Mouse (Mus musculus) lung, adult 18-20 months (tissue): ENCODE measurements around the gene Tet2.
A peak's percentile ranks its signal among the peaks of the same experiment; 100 is the strongest.
"Not testable (repeated sequence)": the region's sequence is repeated elsewhere in the genome, so short reads cannot be mapped to it uniquely, and the experiment has no call there.

Source experiments
- DNase-seq, 2 experiments: peaks; one replicate each; pipeline ENCODE4 v3.0.0; 2022; ENCODE audit warnings: mixed read lengths in 2 of 2

Gene Tet2

DNA sequence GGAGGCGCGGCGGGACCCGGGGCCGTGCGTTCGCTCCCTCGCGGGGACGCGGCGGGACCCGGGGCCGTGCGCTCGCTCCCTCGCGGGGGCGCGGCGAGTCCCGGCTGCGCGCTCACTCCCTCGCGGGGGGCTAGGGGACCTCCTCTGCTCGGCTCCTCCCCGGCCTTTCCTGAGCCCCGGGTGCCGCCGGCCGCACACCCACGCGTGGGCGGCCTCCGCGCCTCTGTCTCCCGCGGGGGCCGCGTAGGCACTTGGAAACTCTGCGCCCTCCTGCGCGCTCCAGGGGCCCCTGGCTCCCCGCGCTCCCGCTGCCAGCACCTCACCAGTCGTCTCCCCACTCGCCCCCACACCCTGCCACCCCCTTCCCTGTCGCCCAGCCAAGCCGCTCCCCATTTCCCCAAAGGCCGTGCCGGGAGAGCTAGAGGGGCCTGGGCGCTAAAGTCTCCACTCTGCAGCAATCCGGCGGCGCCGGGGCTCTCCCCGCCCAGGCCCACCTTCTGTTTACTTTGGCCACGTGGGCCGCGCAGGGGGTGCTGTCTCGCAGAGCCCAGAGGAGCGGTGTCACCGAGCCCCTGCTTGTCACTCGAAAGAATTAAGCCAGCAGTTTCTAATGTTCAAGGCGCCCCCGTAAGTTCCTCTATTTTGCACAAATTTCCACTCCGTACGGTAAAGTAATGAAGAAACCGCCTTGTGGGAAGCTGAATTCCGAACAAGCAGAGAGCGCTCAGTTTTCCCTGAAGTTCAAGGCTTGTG, at the start of gene Tet2:
TSS of gene Tet2 (minus strand) at position 589 of the 753 bp plus-strand sequence.
- peak; percentile 47 to 54 for DNase-seq

DNA sequence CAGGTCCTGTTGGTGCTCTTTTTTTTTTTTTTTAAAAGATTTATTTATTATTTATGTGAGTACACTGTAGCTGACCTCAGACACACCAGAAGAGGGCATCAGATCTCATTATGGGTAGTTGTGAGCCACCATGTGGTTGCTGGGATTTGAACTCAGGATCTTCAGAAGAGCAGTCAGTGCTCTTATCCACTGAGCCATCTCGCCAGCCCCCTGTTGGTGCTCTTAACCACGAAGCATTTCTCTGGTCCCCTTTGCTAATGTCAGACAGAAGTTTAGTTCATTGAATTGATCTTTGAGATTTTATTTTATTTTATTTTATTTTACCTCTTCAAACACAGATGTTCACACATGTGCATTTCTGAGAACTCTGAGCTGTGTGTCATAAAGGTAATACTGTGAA, 48.1 kb upstream of the Tet2 start:
- DNase-seq, result not testable (repeated sequence)

DNA sequence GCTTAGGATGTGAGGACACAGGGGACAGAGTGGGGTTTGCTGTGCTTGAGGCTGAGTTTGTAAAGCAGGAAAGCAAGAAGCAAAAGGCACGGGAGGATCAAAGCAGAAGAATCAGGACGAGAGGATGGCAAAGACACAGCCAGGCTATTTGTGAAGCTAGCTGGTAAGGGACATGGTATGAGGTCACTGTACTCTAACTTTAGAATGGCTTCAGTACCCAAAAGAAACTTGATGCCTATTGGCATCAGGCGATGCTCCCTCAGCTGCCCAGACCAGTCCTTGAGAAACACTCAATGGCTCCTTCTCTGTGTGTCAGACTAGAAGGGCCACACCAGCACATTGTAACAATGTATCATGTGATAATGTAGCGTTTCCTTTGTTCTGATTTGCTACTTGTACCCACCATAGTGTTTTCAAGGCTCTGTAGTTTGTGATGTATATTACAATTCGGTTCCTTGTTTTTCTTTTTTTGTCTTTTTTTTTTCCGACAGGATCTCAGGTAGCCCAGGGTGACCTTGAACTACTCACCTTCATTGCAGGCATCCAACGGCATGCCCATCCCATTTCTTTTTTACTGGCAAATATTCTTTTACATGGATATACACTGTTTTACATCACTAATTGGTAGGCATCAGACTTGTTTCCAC, 45.7 kb upstream of the Tet2 start:
- DNase-seq, result no peak

DNA sequence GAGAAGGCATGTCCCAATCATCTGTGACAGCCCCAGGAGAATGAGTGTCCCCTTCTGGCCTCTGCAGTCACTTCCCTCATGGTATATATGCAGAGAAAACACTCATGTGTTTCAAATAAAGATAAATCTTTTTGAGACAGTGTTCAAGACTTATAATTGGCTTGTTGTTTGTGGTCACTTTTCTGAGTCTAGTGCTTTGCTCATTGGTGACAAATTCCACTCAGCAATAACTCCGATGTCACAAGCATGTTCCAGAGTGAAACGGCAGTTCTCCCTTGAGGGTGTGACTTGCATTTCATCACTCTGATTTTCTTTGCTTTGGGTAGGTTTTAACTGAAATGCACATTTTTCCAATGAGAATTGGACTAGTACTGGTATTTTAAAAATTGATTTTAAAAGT, 40.1 kb upstream of the Tet2 start:
- DNase-seq, result no peak

DNA sequence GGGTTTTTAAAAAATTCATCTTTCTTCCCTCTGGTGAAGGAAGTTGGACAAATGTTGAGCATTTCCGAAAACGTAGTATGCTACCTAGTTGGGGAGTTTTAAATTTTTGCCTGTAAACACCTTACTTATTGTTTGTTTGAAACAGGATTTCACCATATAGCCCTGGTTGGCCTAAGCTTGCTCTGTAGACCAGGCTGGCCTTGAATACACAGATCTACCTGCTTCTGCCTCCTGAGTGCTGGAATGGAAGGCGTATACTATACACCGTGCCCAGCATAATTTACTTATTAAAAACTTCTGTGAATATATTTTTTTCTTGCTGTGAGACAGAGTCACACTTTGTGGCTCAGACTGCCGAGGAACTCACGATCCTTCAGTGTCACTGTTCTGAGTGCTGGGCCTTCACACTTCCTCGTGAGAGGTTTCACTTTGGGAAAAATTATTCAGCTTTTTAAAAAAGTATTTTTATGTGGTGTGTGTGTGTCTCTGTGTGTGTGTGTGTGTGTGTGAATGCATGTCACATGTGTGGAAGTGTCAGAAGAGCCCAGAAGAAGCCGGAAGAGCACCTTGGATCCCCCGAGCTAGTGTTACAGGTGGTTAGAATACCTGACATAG, 38.6 kb upstream of the Tet2 start:
- no peak for DNase-seq

DNA sequence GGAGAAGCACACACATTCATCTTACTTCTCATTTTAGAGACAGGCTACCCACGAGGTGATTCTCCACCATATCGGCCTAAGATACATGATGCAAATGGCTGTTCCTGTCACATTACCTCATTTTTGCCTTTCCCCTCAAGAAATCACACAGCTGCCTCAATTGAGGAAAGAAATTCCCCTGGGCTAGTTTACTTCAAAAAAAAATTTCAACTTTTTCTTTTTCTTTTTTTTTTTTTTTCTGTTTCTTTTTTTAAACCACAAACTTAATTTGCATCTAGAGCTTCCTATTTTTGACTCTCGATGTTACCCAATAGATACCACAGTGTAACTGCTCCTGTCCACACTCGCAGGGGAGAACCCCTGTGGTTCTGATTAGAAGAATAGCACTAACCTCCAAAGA, 38.0 kb upstream of the Tet2 start:
- peak in 1 of 2 experiments; percentile 12 for DNase-seq

DNA sequence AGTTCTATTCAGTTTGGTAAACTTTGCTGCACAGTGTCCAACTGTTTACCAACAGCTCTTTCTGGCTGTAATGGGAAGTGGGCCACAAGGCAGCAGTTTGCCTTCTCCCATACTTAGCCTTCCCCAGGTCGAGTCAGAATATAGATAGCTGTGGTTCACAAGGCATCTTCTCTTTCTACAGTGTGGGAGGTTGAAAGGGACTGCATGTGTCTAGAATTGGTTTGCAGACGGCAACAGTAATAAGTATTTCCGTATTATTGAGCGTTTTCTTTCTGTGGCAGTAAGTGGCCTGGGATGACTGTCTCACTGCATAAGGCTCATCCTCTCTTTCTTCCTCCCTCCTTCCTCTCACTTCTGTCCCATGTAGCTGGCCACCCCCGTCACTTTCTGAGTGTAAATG, 37.2 kb upstream of the Tet2 start:
- no peak for DNase-seq

DNA sequence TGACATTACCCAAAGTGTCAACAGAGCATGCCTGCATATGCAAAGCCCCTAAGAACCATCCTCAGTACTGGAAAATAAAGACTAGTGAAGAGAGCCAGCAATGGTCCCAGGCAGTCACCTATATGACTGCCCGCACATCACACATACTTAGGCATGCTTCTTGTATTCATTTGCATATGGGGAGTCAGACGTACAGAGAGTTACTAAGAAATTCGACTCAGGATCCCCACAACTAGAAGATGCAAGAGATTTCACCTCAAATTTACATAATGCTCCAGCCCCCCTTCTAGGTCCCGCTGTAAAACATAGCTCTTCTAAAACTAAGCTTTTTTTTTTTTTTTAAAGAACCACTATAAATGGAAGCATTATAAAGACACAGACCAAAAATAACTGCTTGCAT, 36.6 kb upstream of the Tet2 start:
- DNase-seq, result no peak

DNA sequence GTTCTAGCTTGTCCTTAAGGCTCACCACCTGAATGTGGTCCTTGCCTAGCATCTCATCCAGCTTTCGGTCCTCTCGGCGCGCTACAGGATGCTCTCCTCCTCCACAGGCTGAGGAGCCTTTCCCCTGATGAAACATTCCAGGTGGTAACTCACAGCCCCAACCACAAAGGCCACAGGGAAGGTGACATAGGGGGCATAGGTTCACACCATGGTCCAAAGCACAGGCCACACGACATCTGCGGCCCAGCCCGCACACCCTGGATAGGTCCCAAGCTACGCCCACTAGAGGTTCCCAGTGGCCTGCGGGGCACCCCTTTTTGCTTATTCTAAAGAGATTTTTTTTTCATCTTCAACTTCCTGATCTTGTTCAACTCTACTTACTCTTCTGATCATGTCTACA, 34.7 kb upstream of the Tet2 start:
- no peak for DNase-seq

DNA sequence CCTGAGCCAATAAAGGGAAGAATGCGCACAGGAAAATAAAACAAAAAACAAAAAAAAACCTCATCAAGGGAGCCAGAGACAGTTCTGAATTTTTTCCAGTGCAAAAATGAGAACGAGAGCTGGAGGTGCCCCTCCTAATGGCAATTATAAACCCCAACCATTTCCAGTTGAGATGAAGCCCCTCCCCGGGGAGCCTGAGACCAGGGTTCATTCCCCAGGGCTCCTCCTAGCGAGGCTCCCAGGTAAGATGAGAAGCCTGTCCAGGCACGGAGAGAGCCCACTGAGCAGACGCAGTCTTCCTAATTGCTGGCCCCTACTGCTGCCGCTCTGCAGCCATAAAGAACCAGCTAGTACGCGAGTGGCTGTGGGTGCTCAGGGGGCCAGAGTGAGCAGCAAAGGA, 34.2 kb upstream of the Tet2 start:
- no peak for DNase-seq

DNA sequence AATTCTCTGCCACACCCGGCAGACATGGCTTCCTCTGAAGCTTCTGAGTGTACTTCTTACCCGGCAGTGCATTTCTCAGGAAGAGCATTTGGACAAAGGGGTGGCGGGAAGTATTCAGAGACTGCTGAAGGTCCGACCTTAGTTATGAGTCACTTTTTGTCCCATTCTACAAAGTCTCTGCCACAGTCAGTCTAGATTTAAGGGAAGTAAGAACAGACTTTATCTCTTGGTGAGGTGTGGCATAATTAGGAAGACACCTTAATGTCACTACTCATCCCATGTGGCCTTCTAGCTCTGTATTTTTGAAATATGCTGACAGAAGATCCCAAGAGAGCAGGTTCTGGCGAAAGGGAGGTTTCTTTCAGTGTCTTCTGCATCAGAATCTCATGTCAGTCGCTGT, 30.0 kb upstream of the Tet2 start:
- DNase-seq, result no peak

DNA sequence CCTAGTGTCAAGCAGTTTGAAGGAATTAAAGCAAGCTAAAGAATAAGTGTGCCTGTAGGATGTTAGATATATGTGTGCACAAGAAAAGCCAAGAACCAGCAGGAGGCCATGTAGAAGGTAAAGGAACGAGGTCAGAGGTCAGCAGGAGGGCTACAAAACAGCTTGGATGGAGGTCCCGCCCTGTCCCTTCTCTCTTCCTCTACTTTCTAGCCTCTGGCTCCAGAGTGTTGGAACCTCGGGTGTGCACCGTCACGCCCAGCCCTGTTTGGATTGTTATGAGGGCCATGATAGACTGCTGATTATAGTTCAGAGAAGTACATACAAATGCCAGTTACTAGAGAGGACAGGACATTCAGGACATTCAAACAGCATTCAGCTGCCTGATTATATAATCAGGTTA, 27.0 kb upstream of the Tet2 start:
- no peak for DNase-seq

DNA sequence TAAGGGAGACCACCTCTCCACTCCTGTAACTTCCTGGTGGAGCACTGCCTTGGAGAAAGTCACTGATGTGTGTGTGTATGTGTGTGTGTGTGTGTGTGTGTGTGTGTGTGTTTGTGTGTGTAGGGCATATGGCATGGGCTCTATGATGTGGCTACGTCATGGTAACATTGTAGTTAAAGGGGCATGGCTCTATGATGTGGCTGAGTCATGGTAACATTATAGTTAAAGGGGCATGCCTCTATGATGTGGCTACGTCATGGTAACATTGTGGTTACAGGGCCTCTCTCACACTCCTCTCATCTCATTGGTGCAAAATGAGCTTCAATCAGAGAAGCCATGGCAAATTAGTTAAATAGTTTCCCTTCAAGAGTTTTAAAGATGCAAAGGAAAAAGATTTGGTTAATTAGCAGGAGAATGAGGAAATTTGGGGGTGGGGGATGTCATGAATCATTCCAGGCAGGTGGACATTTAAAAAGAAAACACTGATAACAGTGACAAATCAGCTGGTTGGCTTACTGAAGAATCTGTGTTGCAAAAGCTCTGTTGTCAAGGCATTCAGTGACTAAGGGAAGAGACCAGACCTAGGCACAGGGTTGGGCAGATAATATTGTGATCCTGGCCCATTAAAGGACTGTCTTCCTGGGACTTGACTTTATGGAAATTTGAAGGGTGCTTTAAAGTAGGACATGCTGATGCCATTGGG, 18.7 kb upstream of the Tet2 start:
- DNase-seq, result no peak

DNA sequence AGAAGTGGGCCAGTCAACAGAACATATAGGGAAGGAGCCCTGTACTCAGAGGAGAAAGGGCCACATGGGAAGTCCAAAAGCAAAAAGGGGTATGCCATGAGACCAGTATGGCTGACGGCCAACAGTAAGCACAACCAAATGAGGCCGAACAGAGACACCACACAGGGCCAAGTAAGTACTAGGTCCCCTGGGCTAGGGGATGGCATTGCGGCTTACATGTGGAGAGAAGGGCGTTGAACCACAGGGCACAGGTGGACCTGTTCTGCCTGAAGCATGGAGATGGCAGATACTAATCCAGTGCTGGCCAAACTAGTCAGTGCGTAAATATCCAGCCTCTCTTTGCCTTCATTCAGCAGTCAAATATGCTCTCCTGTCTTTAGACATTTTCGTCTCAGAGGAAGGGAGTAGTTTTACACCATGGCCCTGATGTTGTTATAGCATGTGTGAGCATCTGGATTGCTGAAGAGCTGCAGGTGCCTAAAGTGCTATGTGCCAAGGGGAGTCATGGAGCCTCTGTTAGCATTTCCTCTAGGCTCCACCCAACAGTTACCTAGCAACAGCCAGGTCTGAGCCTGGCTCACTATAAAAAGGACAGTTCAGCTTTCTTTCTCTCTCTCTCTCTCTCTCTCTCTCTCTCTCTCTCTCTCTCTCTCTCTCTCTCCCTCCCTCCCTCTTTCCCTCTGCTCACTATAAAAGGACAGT, 14.6 kb upstream of the Tet2 start:
- no peak for DNase-seq

DNA sequence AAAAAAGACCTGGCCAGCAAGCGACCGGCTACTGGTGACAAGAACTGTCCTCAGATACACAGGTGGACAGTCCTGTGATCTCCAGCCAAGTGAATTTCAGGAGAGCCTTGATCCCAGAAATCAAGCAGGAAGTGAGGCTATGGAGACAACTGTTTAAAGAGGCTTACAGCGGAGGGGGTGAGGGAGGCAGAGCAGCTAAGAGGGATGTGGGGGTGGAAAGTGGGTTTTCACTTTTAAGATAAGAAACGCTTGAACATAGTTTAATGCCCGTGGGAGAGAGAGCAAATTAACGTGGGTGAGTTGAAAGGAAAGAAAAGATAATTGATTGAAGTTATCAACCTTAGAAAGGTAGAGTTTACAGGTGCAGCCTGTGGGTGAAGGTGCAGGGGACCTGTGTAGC, 12.7 kb upstream of the Tet2 start:
- no peak for DNase-seq

DNA sequence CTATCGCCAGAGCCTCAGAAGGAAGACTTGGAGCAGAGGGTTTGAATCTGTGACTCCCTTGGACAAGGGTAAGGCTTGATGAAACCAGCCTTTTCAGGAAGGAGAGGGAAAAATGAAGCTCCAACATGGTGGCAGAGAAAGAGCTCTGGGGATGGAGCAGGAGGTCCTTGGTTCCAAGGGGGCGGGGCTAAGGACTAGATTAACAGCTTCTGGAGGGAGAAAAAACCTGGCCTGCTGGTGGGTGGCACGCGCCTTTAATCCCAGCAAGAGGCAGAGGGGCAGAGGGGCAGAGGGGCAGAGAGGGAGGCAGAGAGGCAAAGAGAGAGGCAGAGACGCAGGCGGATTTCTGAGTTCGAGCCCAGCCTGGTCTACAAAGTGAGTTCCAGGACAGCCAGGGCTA, 12.2 kb upstream of the Tet2 start:
- no peak for DNase-seq

DNA sequence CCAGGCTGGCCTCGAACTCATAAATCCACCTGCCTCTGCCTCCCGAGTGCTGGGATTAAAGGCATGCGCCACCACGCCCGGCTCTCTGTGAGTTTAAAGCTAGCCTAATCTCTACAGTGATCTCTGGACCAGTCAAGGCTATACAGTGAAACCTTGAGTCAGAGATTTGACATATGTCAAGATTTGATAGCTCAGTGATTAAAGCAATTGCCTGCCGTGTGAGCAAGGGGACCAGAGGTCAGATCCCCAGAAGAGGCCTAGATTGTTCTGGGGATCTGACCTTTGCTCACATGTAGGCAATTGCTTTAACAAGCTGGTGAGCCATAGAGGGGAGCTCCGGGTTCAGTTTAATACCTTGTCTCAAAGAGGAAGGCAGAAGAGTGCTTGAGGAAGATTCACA, 10.4 kb upstream of the Tet2 start:
- DNase-seq, result no peak

DNA sequence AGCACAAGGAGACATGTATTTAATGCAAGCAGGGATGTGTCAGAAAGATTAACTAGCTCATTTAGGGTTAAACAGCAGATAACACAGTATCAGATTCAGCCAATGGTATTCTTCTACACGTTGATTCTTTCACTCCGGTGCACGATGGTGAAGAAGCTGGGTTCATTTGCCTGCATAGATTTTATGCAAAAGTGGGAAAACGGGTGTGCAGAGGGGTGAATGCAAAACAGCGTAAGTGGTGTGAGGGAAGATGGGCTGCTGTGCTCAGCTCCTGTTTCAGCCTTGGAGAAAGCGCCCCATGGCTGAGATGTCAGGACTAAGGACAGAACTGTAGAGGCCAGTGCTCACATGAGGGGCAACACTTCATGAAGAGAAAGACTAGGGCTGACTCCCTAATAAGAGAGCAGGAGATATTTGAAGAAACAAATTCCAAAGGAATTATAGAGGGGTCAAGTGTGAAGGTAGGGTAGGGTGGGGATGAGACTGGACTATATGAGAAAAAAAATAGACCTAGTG, 9.7 kb upstream of the Tet2 start:
- no peak for DNase-seq

DNA sequence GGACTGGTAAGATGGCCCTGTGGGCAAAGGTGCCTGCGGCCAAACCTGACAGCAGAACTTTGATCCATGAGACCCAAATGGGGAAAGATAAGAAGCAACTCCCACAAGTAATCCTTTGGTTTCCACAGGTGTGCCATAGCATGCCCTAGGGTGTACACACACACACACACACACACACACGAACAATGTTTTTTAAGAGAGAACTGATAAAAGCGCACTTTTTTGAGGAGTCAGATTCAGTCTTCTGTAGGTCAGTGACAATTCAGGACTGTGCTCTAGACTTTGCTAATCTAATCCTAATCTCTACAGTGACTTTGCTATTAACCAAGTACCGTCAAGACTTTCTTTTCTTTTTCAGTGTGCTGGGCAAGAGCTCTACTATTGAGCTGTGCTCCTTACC, 9.2 kb upstream of the Tet2 start:
- no peak for DNase-seq

DNA sequence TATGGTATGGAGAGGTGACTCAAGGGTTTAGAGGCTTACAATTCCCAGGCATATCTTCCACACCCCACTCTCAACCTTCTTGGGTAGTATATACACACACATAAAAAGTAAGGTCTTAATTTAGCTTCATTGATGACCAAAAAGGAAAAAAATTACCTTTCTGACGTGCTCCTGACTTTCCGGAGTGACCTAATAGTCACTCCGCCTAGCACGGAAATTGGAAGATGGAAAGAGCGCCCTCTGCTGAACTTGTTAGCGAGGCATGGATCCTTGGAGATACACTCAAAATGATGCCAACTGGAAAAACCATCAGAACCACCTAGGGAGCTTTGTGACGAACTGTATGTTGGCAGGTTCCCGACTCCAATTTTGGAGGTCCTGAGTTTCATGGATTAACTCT, 7.0 kb upstream of the Tet2 start:
- DNase-seq, result peak; percentile 21 to 32

DNA sequence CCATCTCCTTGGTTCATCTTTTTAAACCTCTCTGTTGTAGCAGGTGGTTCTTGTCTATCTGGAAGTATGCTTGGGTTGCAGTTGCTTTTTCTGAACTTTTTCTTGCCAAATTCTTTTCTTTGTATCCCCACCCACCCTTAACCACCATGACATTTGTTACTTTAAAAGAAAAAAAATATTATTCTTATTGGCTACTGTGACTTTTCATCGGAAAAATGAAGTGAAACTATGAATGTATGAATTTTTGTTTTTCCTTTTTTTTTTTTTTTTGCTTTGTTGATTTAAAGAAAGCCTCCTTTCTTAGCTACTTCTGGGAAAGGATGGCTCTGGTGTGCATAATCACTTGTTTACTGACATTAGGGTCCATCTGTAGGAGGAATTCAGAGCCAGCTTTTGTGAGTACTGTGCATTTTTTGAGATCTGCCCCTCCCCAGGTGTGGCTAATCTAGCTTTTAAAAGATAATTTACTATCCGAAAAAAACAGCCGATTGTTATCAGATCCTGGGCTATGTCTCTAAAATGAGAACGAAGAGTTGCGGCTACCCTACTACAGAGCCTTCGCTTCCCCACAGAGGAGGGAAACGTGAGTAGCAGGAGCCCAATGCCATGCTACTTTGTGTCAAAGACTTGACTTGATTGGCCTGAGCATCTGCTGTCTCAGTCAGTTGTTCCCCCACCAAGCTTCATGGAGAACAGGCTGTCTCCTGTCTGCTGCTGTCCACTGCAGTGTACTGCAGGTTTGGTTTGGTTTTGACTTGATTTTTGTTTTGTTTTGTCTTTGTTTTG, 4.6 kb upstream of the Tet2 start:
- DNase-seq, result no peak

DNA sequence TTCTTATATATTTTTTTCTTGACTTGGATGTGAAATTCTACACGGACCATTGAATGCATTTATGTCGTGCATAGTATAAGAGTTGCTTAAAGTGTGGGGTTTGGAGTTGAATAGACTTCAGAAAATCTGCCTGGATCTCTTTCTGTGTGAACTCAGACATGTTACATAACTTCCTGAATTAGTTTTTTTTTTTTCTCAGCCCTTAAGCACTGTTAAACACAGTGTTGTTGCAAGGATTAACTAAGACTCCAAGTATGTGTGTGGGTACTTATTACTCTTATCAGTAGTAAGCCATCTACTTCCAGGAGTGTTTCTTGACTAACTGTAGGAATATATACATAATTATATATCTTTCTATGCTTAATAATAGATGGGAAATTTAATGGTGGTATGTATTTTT, 3.7 kb upstream of the Tet2 start:
- DNase-seq, result no peak
